Mouse (Mus musculus) olfactory bulb, adult 2 months (tissue): ENCODE measurements around the gene Crmp1.

Source experiments
- CTCF ChIP-seq: fragments of 200-500 bp; IDR thresholded peaks from 2 replicates; pipeline ENCODE4 v1.5.1; 2012; ENCODE audit warnings: low read depth, mild to moderate bottlenecking, low read length, moderate library complexity; ENCODE audit not compliant: insufficient read depth
- POLR2A ChIP-seq: fragments of 200-500 bp; IDR thresholded peaks from 2 replicates; pipeline ENCODE4 v1.6.1; 2012; ENCODE audit warnings: mild to moderate bottlenecking, low read depth, low read length, moderate library complexity; ENCODE audit not compliant: insufficient read depth

- no peak for TF ChIP-seq POLR2A
- TF ChIP-seq CTCF = no peak
Observed at GRCm38 (mm10) chr5:37221563-37221962, 20.2 kb upstream of the Crmp1 start.
